Mouse (Mus musculus): ENCODE results near the gene Slc39a11. TPM values are rescaled to one million over a fixed set of nuclear protein-coding genes. Genes with fewer than 3 reads are reported as not detected.
A peak's percentile ranks its signal among the peaks of the same experiment; 100 is the strongest.

Slc39a11 gene
- polyA plus RNA-seq, 1 experiment from 2014 or later, result 16.8 TPM

DNA sequence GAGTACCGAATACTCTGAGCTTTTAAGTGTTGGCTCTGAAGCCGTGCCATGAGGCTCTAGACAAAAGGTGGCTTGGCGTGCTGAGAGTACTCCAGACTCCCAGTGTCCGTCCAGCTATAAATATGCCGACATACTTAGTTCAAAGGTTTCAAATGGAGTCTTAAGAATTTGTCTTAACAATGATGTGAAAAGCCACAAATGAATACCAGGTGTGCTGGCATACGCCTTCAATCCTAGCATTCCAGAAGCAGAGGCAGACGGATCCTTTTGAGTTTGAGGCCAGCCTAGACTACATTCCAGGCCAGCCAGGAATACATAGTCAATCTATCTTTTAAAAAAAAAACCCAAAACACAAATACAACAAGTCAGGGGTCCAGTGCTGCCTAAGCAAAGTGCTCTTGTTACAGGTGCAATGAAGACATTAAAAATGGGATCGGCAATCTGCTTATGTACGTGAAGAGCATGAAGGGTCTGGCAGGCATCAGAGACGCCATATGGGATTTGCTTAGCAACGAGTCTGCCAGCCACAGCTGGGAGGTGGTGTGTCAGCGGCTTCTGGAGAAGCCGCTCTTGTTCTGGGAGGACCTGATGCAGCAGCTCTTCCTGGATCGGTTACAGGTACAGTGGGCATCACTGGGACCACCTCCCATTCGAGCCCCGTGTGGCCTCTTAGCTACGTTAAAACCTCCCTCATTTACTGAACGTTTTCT lies 4.8 kb upstream of the Slc39a11 start:
- 80% methylated on average over 18 of the region's 18 CpGs for WGBS
- no peak for ATAC-seq (ENCODE audit: extremely low read depth, insufficient number of reproducible peaks, low FRiP score, low TSS enrichment)

DNA sequence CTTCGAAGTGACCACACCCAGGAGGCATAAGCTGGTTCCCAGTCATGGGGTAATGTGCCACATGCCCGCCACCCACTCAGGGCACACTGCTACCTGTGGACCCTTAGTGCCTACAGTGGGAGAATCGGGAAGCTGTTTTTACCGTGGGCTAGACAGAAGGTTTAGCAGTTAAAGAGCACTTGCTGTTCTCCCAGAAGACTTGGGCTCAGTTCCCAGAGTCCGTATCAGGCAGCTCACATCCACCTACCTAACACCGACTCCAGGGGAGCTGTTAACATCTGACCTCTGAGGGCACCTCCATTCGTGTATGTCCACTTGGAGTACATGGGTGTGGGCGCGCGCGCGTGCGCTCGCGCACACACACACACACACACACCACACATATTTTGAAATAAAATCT lies 4.2 kb upstream of the Slc39a11 start:
- no peak for ATAC-seq (ENCODE audit: extremely low read depth, insufficient number of reproducible peaks, low FRiP score, low TSS enrichment)
- Histone ChIP-seq H3K27me3 (replicated peaks) (no peaks in the 10 kb centered on the region), H3K4me3 (no peak overlapping the region), H3K4me2 (no peak overlapping the region), H3K27ac (replicated peaks) (no peak overlapping the region), H3K9ac (no peak overlapping the region), H3K36me3 (peaks cover 77% of the 10 kb centered on the region), H3K9me3 (no peaks in the 10 kb centered on the region), H3K4me1 (peaks cover 12% of the 10 kb centered on the region)
- WGBS, result 92% methylated on average over 15 of the region's 15 CpGs

More for the DNA sequence above, 4.8 kb upstream of the Slc39a11 start:
- H3K4me1 ChIP-seq, result peaks cover 12% of the 10 kb centered on the region
- no peaks in the 10 kb centered on the region for H3K27me3 ChIP-seq (replicated peaks)
- no peak overlapping the region for H3K4me2 ChIP-seq
- H3K9me3 ChIP-seq, result no peaks in the 10 kb centered on the region
- H3K4me3 ChIP-seq, result no peak overlapping the region
- no peak overlapping the region for H3K27ac ChIP-seq (replicated peaks)
- no peak overlapping the region for H3K9ac ChIP-seq
- peaks cover 83% of the 10 kb centered on the region for H3K36me3 ChIP-seq

DNA sequence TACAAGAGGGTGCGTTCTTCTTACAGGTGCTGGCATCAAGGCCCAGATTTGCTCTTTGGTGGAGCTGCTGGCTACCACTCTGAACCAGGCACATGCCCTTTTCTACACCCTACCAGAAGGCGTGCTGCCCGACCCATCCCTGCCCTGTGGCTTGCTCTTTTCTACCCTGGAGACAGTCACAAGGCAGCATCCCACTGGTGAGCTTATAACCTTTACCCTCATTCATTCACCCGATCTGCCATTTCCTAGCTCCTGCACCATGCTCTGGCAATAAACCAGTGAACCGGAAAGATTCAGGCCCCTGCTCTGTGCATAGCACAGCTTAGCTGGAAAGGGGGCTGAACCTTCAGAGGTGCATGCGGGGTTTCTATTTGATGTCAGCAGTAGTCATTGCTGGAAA lies 2.6 kb upstream of the Slc39a11 start:
- 94% methylated on average over 6 of the region's 6 CpGs for WGBS
- H3K9ac ChIP-seq, result no peak overlapping the region
- no peaks in the 10 kb centered on the region for H3K27me3 ChIP-seq (replicated peaks)
- H3K36me3 ChIP-seq, result peaks cover 61% of the 10 kb centered on the region
- H3K4me2 ChIP-seq, result no peak overlapping the region
- no peak overlapping the region for H3K4me3 ChIP-seq
- no peak for ATAC-seq (ENCODE audit: extremely low read depth, insufficient number of reproducible peaks, low FRiP score, low TSS enrichment)
- H3K4me1 ChIP-seq, result peaks cover 25% of the 10 kb centered on the region
- no peaks in the 10 kb centered on the region for H3K9me3 ChIP-seq
- no peak overlapping the region for H3K27ac ChIP-seq (replicated peaks)

DNA sequence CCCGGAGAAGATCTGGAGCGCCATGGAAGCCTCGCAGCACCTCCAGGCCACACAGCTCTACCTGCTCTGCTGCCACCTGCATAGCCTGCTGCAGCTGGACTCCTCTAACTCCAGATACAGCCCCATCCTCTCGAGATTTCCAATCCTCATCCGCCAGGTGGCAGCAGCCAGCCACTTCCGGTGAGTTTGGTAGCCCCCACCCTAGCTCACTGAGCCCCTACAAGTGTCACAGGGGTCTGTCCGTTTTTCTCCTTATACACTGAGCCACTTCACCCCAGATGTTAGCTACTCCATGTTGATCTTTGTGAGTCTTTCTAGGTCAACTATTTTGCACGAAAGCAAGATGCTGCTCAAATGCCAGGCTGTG lies 2.0 kb upstream of the Slc39a11 start:
- peaks cover 55% of the 10 kb centered on the region for H3K36me3 ChIP-seq
- ATAC-seq (ENCODE audit: extremely low read depth, insufficient number of reproducible peaks, low FRiP score, low TSS enrichment), result no peak
- H3K4me1 ChIP-seq, result peaks cover 25% of the 10 kb centered on the region
- no peaks in the 10 kb centered on the region for H3K9me3 ChIP-seq
- H3K4me3 ChIP-seq, result no peak overlapping the region
- H3K27ac ChIP-seq (replicated peaks), result no peak overlapping the region
- H3K27me3 ChIP-seq (replicated peaks), result no peaks in the 10 kb centered on the region
- H3K4me2 ChIP-seq, result no peak overlapping the region
- WGBS, result 52% methylated on average over 8 of the region's 8 CpGs
- no peak overlapping the region for H3K9ac ChIP-seq

DNA sequence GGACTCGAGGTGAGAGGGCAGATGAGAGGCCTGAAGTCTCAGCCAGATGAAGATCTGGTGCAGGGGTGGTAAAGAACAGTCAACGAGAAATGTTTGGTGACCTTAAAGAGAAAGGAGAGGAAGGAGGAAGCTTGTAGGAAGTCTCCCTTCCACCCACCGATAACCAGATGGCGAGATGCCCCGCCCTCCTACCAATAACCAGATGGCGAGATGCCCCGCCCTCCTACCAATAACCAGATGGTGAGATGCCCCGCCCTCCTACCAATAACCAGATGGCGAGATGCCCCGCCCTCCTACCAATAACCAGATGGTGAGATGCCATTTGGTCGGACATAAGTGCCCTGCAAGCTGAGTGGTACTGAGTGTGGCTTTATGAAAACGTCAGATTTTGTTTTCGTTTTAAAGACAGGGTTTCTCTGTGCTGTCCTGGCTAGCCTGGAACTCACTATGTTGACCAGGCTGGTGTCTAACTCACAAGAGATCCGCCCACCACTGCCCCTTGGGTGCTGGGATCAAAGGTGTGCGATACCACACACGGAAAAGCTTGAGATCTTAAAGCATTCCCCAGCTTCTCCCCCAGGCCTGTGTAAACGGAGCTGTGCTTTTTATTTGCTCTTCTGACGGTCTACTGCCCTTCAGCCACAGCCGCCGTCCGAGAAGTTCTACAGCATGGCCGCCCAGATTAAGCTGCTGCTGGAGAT lies 1.5 kb upstream of the Slc39a11 start:
- WGBS, result 70% methylated on average over 22 of the region's 22 CpGs
- Histone ChIP-seq H3K4me1 (peaks cover 25% of the 10 kb centered on the region), H3K4me2 (peak overlapping the region; percentile 85), H3K36me3 (peaks cover 50% of the 10 kb centered on the region), H3K4me3 (peak overlapping the region; percentile 91; the same call in 1 of the 2 replicates), H3K27me3 (replicated peaks) (no peaks in the 10 kb centered on the region), H3K27ac (replicated peaks) (no peak overlapping the region), H3K9me3 (no peaks in the 10 kb centered on the region), H3K9ac (no peak overlapping the region)
- ATAC-seq (ENCODE audit: extremely low read depth, insufficient number of reproducible peaks, low FRiP score, low TSS enrichment), result no peak

DNA sequence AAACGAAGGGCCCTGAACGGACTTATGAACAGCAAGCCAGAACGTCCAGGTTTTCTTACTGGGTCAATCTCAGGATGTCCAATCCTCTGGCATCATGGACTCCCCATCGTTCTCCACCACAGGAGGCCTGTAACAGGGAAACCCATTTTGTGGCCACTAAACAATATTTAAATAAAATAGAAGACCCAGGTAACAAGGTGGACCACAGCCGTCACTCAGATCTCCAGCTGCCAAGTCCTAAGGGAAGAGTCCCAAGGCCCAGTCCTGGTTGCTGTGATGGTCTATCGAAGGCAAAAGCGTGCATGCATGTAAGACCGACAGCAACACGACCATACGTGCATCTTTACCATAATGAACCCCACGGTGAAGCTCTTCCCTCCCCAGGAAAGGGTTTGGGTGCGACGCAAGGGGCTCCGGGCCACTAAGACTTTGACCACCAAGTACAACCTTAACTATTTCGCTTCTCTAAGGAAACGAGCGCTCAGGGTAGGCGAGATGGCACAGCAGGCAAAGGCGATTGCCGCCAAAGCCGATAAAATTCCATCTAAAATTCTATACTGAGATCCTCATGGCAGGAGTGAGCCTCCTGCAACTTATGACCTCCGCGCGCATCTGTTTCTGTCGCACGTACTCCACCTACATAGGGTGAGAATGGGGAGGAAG lies 1.1 kb downstream of the Slc39a11 start, which contains the start of gene Cog1:
Gene Cog1 (plus strand): TSS at position 480 of the 663 bp plus-strand sequence.
- Histone ChIP-seq H3K4me3 (peak within 1 kb of the TSS; percentile 91), H3K36me3 (peaks cover 24% of the 10 kb centered on the region), H3K9ac (peak within 1 kb of the TSS; percentile 97), H3K27ac (replicated peaks) (peak within 1 kb of the TSS; percentile 85), H3K4me1 (peaks cover 25% of the 10 kb centered on the region), H3K9me3 (no peaks in the 10 kb centered on the region), H3K27me3 (replicated peaks) (no peaks in the 10 kb centered on the region), H3K4me2 (peak within 1 kb of the TSS; percentile 85)
- WGBS, result 41% methylated on average over 26 of the region's 26 CpGs
- no peak for ATAC-seq (ENCODE audit: extremely low read depth, insufficient number of reproducible peaks, low FRiP score, low TSS enrichment)

DNA sequence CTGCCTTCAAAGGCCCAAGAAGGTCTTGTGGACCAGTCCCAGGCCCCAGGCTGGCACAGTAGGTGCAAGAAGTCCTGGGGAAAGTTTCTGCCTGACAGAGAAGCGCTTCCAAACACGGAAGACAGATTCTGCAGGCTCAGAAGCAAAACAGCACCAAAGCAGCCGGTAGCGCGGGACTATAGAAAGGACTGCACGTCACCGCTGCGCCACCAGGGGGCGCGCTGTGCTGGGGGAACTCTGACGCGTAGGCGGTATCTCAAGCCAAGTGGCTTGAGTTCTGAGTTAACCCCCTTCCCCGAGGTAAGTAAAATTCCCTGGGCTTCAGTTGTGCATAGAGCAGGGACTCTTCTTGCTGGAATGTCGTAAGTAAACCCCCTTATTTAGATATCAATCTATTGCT lies 1.7 kb downstream of the Slc39a11 start:
- H3K27me3 ChIP-seq (replicated peaks), result no peaks in the 10 kb centered on the region
- H3K27ac ChIP-seq (replicated peaks), result no peak overlapping the region
- peak overlapping the region; percentile 91 for H3K4me3 ChIP-seq
- H3K9ac ChIP-seq, result peak overlapping the region; percentile 67
- 5% methylated on average over 15 of the region's 15 CpGs for WGBS
- no peak for ATAC-seq (ENCODE audit: extremely low read depth, insufficient number of reproducible peaks, low FRiP score, low TSS enrichment)
- no peaks in the 10 kb centered on the region for H3K9me3 ChIP-seq
- H3K4me1 ChIP-seq, result peaks cover 25% of the 10 kb centered on the region
- H3K36me3 ChIP-seq, result peaks cover 18% of the 10 kb centered on the region
- peak overlapping the region; percentile 85 for H3K4me2 ChIP-seq

DNA sequence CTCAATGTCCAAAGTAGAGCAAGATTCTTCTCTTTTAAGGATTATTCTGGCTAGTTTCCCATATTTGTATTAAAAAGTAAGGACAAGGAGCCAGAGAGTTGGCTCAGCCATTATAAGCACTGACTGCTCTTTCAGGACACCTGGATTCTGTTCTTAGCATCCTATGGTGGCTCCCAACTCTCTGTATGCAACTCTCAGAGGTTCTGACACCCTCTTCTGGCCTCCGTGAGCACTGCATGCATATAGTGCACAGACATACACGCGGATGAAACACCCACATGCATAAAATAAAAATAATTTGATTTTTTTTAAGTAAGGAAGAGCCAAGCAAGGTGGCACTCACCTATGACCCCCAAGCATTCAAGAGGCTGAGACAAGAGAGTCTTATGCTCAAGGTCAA lies 4.7 kb downstream of the Slc39a11 start:
- no peaks in the 10 kb centered on the region for H3K27me3 ChIP-seq (replicated peaks)
- WGBS, result 82% methylated on average over 3 of the region's 3 CpGs

DNA sequence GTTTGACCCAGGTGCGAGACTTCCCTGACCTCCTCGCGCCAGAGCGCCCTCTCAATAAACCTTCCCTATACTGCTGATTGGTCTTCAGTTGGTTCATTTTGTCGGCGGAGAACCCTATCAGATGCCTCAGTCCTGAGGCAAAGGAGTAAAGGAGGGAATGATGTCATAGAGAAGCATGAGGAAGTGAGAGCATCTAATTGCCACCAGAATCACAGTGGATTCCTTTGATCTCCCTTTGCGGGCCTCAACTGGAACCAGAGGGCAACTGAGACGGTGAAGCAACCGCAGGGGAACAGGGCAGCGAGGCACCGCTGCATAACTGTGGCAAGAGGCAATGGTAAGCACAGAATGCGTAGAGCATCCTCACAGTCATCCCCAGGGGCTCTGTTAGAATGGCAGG lies 11.2 kb downstream of the Slc39a11 start:
- Histone ChIP-seq H3K9me3 (peaks cover 7% of the 10 kb centered on the region; the same call in 1 of the 2 replicates), H3K27me3 (replicated peaks) (no peaks in the 10 kb centered on the region), H3K9ac (no peak overlapping the region), H3K4me1 (no peaks in the 10 kb centered on the region), H3K4me2 (no peak overlapping the region), H3K4me3 (no peak overlapping the region), H3K36me3 (no peaks in the 10 kb centered on the region), H3K27ac (replicated peaks) (no peak overlapping the region)
- ATAC-seq (ENCODE audit: extremely low read depth, insufficient number of reproducible peaks, low FRiP score, low TSS enrichment), result no peak
- 87% methylated on average over 12 of the region's 12 CpGs for WGBS

More for the DNA sequence above, 4.7 kb downstream of the Slc39a11 start:
- Histone ChIP-seq H3K9ac (no peak overlapping the region), H3K4me3 (no peak overlapping the region), H3K9me3 (no peaks in the 10 kb centered on the region), H3K36me3 (no peaks in the 10 kb centered on the region), H3K27ac (replicated peaks) (no peak overlapping the region), H3K4me2 (no peak overlapping the region), H3K4me1 (peaks cover 16% of the 10 kb centered on the region)
- no peak for ATAC-seq (ENCODE audit: extremely low read depth, insufficient number of reproducible peaks, low FRiP score, low TSS enrichment)

DNA sequence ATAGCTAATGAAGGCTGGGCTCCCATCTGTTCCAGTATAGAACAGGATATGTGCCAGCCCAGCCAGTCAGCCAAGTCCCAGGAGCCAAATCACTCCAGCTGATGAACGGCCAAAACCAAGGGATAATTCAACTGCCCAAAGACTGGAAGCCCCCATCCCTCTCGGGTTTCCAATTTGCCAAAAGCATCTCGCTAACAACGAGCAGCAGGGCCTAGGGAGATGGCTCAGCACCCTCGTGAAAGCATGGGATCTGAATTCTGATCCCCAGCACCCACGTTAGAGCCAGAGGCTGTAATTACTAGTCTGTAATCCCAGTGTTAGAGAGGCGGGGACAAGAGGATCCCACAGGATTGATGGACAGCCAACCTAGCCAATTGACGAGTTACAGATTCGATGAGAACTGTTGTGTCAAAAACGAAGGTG lies 15.2 kb downstream of the Slc39a11 start:
- Histone ChIP-seq H3K4me3 (no peak overlapping the region), H3K27ac (replicated peaks) (no peak overlapping the region), H3K9me3 (peaks cover 7% of the 10 kb centered on the region; the same call in 1 of the 2 replicates), H3K36me3 (no peaks in the 10 kb centered on the region), H3K4me1 (no peaks in the 10 kb centered on the region), H3K4me2 (no peak overlapping the region), H3K27me3 (replicated peaks) (no peaks in the 10 kb centered on the region), H3K9ac (no peak overlapping the region)
- 73% methylated on average over 10 of the region's 10 CpGs for WGBS
- no peak for ATAC-seq (ENCODE audit: extremely low read depth, insufficient number of reproducible peaks, low FRiP score, low TSS enrichment)

DNA sequence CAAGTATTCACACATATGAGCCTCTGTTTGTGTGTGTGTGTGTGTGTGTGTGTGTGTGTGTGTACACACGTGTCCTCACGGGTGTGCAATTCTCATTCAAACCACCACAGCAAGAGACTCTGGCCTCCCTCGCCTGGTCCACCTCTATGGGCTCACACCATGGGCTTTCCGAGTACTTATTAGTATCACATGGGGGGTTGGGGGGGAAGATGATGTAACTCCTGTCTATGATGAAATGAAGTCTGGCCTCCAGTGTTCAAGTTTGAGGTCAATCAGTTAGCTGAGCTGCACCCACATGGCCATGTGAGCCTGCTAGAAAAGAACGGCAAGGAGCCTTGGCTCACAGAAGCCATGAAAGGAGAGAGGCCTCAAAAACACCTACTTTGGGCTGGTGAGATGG lies 16.5 kb downstream of the Slc39a11 start:
- H3K4me1 ChIP-seq, result no peaks in the 10 kb centered on the region
- no peaks in the 10 kb centered on the region; the same call in 1 of the 2 replicates for H3K9me3 ChIP-seq
- no peak for ATAC-seq (ENCODE audit: extremely low read depth, insufficient number of reproducible peaks, low FRiP score, low TSS enrichment)
- H3K9ac ChIP-seq, result no peak overlapping the region
- H3K27ac ChIP-seq (replicated peaks), result no peak overlapping the region
- H3K4me3 ChIP-seq, result no peak overlapping the region
- H3K4me2 ChIP-seq, result no peak overlapping the region
- WGBS, result 83% methylated on average over 5 of the region's 5 CpGs
- peaks cover 5% of the 10 kb centered on the region; the same call in 1 of the 2 replicates for H3K27me3 ChIP-seq (replicated peaks)
- no peaks in the 10 kb centered on the region for H3K36me3 ChIP-seq
